Mouse (Mus musculus): ENCODE measurements around the gene Gm42878.
A peak's percentile ranks its signal among the peaks of the same experiment; 100 is the strongest.

Gm42878 gene

DNA sequence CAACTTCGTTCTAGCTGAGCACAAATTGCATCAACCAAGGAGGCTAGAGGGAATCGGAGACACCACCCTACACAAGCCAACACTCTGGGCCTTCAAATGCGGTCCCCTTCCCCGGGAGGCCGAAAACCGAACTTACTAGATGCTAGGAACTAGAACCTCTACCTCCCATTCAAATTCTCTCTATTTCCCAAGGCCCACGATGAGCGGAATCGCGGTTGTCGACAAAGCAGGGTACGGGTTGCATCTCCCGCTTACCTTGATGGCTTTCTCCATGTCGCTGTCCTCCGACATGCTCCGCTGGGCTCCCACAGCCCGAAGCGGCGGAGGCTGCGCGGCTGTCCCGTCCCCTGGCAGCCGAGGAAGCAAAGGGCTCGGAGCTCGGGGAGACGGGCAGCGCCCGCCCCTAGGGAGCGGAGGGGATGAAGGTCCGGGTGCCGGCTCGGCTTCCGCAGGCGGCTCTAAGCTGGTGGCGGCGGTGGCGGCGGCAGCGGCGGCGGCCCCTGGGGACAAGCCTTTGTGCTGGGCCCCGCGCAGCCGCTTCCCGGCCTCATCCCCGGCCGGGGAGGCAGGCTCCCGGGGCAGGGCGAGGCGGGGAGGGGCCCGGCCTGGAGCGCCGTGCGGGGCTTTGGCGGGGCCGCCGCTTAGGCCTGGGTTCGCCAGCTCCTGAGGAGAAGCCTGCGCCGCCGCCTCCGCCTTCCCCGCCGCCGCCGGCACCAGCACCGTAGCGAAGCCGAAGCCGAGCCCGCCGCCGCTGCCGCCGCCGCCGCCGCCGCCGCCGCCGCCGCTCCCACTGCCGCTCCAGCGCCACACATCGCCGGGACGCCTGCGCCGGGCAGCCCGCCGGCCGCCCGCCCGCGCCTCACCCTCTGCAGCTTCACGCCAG is at the start of gene Gm42878, which contains the start of gene Adam1a:
Gene Gm42878 (minus strand): TSS at position 573 of the 883 bp plus-strand sequence.
Gene Adam1a (minus strand): TSS at position 573 of the 883 bp plus-strand sequence.
- no peak for DNase-seq (ENCODE audit: low spot score)

DNA sequence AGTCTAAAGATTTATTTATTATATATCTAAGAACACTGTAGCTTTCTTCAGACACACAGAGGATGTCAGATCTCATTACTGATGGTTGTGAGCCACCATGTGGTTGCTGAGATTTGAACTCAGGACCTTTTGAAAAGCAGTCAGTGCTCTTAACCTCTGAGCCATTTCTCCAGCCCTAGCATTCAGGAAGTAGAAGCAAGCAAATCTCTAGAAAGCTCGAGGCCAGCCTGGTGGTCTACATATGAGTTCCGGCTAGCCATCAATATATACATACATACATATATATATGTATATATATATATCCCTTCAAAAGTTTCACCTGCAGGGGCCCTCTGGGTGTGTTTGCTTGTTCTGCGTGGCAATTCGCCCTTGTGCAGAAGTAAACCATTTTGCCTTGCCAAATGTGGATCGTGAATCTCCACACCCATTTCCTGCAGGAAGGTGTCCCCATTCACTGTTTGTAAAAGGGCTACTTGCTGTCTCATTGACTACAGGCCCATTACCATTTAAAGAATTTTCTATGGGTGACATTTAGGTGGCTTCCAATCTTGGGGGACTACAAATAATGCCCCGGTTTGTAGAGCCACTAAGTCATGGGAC is 49.5 kb upstream of the Gm42878 start:
- DNase-seq (ENCODE audit: low spot score) = no peak

DNA sequence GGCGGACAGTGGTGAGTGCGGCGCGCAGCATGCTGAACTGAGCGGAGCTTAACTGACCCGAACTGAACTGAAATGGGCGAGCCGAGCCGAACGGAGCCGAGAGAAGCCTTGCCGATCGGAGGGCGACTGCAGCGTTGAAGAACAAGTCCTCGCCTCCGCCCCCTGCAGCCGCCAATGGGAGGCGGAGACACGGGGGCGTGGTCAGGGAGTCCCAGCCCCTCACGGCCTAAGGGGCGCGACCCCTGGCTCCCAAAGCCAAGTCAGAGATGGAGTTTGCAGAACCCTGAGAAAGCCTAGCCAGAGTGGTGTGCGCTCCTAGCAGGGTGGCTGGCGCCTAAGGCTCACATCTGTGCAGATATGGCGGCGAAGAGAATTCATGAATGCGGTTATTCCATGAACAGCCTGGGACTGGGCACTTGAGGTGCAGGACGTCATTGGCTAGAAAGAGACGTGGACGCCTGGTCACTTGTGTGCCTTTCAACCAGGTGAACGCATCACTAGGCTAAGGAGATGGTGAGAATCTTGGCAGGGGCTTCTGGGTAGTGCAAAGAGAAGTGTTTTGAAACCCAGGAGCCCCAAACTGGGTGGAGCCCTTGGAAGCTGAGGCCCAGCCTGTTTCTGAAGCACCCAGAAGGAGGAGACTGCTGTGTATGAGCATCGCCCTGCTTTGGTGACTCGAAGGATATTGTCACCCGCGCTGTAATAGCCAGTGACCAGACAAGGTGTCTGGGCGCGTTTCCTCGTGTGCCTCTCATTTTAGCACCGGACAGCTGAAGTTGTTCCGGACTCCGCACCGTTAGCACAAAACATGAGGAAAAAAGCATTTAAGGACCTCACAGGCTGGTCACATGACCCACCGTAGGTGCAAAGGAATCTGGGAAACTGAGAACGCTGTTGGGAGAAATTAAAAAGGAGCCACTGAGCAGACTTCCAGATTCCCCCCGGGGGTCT is 48.4 kb upstream of the Gm42878 start, which contains the start of gene Aldh2:
Gene Aldh2 (minus strand): TSS at position 374 of the 951 bp plus-strand sequence.
- peak; percentile 81 for DNase-seq (ENCODE audit: low spot score)

DNA sequence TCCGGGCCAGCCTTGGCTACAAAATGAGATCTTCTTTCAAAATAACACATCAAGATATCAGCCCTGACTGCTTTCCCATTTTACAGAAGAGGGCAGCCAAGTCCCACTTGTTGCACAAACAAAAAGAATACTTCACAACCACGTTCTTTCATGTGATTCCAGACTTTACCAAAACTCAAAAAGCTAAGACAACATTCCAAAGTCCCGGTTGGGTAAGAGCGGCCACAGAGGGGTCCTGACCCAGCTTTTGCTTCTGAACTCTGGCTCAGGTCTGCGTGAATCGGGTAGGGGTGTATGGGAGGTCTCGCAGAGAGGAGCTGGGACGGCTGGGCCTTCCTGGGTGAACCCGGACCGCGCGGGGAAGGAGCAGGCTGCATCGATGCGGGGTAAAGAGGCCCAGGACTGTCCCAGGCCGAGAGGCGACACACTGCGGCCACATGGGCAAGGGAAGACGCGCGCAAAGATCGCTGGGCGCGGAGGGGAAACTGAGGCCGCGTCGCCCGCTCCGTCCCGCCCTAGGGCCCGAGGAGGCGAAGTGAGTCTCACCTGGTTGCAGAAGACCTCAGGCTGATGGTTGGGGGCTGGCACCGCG is 47.6 kb upstream of the Gm42878 start:
- DNase-seq (ENCODE audit: low spot score) = no peak

DNA sequence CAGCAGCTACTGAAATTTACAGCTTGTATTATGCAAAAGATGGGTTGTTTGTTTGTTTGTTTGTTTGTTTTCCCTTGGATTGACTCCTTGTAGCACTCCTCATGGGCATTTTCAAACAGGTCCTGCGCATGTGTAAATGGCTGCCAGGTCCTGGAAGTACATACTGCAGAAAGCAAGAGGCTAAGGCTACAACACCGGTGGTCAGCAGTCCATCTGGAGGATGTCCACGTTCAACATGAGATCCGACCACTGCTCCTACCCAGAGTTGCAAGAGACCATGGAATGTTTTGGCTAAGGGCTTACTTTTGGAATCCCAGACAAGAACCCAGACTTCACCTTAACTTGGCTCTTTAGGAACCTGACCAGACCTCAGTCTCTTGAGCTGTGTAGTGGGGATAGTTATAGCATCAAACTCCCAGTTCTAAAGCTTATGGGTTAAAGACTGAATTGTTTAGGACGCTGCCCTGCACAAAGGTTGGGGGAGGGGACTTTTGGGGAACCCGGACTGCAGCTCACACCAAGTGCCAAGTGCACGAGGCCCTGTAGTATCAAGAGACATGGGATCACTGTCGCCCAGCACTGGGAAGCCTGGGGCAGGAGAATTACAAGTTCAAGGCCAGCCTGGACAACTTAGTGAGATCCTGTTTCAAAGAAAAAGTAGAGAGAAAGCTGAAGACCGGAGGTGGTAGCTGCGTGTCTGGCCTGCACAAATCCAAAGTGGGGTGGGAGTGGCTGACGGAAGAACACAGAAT is 47.0 kb upstream of the Gm42878 start:
- DNase-seq (ENCODE audit: low spot score) = no peak

DNA sequence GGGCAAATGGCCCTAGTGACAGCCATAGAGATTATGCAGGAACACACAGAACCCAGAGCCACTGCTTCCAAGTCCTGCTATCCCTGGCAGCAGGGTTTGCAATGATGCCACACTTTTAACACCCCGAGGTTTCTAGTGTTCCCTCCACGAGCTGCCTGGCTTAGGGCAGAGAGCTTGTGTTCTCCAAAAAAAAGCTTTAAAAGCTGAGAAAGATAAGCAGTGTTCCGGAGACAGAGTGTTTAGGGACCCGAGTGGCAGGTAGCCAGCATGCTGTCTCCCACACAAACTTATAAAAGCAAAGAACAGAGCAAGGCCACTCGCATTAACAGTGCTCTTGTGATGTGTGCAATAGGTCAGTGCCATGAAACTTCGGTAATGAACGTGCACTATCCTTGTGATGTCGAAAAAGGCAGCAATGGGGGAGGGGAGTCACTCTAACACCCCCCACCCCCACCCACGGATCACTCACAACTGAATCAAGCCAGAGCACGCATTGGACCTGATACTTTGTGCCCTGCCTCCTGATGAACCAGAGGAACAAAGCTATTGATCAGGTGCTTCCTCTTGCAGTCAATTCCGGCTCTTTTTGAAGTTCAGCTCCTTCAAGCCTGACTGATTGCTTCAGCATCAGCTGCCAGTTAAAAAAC is 46.3 kb upstream of the Gm42878 start:
- DNase-seq (ENCODE audit: low spot score) = no peak

DNA sequence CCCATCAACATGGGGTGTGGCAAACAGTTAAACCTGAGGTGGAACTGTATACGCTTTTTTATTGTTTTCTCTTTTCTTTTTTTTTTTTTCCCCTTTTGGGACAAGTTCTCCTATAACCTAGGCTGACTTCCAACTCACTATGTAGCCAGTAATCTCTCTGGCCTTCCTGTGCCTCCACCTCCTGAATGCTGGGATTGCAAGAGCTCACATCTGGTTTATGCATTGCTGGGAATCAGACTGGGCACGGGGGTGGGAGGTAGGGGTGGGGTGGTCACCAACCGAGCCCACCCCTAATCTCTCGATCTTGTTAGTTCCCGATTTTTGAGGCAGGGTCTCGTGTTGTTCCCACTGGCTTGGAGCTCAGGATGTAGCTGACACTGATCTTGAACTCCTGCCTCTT is 44.6 kb upstream of the Gm42878 start:
- DNase-seq (ENCODE audit: low spot score) = no peak

DNA sequence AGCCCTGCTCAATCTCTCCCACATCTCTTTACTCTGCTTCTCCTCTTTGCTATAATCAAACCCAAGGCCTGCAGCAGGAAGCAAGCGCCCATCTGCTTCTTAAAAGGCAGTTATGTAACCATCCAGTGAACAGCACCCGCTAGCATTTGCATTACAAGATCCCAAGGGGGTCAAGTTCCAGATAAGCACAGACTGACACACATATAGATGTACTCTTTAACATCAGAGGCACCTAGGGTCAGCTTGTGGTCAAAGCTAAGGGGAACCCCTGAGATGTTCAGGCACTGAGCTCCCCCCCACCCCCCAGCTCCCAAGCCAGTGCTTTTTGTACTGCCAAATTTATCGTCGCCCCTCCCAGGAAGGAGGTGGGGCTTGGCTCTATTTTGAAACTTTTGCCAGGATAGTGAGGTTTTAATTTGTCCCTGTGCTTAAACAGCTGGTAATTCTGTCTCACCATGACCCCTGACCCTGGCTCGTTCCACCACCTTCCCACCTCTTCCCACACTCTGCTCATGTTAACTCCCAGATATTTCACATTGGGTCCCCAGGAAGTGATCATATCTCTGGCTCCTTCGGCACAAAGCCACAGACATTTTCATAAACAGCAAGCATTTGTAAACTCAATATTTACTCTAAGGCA is 41.2 kb upstream of the Gm42878 start:
- DNase-seq (ENCODE audit: low spot score) = peak; percentile 66

DNA sequence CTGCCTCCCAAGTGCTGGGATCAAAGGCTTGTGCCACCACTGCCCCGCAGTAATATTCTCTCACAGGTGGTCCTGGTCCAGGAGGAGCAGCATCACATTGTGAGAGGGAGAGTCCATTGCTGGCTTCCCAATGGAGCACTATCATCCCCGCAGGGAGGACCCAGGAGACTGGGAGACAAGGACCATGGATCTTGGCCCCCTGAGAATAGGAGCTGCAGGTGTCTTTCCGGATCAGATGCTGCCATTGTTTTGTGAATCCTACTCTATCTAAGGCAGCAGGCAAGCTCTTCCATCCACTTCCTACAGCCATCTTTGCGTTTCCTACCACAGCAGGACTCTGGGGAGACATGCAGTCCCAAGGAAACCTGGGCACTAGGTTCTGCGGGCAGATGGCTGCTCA is 40.4 kb upstream of the Gm42878 start:
- no peak for DNase-seq (ENCODE audit: low spot score)

DNA sequence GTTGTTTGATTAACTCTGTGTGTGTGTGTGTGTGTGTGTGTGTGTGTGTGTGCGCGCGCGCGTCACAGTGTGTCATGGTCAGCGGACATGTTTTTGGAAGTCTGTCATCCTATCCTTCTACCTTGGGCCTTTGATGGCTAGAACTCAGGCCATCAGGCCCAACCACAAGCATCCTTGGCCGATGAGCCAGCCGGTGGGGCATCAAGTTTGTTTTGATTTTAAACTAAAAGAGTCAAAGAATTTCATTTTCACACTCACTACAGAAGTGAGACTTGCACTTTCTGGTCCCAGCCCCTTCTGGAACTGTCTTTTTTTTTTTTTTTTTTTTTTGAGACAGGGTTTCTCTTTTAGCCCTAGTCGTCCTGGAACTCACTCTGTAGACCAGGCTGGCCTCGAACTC is 39.7 kb upstream of the Gm42878 start:
- DNase-seq (ENCODE audit: low spot score) = no peak

DNA sequence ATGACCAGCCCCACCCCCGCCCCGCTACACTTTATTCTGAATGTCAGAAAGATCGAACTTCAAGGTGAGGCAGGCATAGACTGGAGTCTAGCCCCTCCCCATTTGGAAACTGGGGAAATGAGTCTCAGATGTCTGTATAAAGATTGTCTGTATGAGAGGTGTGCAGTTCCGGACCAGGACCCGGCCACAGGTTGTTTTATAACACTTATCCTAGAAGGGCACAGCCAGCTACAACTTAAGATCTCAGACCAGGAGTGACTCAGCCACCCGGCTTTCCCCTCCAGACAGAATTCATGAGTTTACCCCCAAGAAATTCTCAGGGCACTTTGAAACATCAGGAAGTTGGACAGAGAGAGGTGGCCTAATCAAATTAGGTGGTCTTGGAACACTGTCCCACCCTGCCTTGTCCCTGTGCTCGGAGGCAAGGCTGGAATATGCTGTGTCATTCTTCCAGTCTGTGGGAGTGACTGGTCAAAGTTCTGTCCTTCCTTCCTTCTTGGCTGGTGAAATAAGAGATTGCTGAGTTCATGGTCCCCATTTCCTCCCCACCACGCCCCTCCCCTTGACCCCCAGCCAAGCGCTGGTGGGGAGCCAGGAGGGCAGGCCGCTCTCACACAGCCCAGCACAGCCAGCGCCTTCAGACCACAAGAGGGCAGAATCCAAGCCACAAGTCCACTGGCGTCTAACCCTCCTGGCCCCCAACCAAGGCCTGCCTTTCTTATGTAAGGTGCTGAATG is 38.7 kb upstream of the Gm42878 start:
- peak; percentile 83 for DNase-seq (ENCODE audit: low spot score)

DNA sequence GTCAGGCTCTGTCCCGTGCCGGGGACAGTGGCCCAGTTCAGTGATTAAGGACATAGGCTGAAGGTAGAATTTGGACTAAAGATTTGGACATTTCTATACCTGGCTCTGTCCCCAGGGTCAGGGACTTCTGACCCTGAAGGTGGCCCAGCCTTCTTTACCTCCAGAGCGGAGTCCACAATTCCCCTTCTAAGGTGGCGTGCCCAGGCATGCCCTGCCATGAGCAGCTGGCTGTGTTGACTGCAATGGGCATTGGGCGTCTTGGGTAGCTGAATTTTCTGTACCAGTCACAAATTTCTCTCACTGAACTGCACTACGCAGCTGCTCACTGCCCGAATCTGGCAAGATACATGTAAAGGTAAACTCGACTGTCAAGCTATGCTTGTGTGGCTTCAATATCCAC is 36.7 kb upstream of the Gm42878 start:
- DNase-seq (ENCODE audit: low spot score) = no peak

DNA sequence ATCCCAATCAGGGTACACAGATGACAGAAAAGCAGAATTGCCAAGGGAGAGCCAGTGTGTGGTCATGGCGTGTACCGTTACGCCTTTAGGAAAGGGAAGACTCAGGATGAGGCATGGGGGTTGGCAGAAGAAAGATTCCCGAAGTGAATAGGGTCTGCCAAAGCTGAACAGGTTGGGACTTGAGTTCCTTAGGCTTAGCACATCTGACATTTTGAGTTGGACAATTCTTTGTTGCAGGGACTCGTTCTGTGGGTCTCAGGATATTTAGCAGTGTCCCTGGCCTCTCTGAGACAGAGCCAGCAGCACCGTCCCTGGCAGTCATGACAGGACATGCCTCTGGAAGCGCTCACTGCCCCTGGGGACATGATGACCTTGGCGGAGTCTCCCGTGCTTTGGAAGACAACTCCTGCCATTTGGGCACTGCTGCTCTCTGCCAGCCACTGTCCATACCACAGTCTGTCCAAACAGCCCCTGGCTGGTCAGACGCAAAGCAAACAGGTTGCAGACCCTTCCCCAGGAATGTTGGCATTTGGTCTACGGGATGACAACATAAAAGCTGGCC is 31.7 kb upstream of the Gm42878 start:
- no peak for DNase-seq (ENCODE audit: low spot score)

DNA sequence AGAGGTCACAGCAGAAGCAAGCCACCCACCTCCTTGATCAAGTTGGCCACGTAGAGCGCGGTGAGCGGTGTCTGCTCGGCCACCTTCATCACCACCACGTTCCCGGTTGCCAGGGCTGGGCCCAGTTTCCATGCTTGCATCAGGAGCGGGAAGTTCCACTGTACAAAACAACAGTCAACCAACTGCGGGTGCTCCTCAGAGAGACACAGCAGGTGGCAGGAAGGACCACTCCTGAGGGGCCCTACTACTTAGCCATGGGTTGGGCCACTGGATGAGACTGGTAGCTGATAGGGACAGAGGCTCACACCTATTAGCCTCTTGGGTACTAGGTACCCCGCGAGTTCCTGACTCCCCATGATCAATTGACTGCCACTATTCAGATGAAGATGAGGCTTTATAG is 30.6 kb upstream of the Gm42878 start:
- no peak for DNase-seq (ENCODE audit: low spot score)

DNA sequence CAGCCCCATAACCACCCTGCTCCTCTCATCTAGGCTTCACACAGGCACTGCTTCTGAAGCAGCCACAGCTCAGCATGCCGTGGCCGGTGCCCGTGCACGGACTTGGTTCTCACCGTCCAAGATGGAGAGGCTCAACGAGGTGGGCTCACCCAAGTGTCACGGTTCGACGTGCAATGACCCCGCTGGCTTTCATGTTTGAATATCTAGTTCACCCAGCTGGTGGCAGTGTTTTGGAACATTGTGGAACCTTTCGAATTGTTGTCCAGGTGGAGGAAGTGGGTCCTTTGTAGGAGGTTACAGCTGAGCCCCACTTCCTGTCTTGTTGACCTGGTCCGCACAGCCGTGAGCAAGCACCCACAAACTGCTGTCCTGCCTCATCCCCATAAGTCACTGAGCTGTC is 28.9 kb upstream of the Gm42878 start:
- no peak for DNase-seq (ENCODE audit: low spot score)

DNA sequence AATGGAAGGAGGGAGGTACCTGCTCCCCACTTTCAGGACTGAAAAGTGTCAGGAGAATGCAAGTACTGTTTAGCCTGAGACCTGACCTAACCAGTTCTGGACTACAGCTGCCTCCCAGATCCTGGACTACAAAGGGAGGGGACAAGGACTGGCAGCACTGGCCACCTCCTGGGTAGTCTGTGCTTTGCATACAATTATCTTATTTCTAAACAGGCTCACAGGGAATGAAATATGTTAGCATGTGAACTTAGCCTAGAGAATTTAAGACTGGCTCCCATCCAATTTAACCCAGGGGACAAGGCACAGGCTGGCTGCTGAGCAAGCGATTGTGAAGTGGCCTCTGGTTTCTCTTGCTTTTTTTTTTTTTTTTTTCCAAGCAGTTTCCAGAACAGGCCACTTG is 25.5 kb upstream of the Gm42878 start:
- no peak for DNase-seq (ENCODE audit: low spot score)

DNA sequence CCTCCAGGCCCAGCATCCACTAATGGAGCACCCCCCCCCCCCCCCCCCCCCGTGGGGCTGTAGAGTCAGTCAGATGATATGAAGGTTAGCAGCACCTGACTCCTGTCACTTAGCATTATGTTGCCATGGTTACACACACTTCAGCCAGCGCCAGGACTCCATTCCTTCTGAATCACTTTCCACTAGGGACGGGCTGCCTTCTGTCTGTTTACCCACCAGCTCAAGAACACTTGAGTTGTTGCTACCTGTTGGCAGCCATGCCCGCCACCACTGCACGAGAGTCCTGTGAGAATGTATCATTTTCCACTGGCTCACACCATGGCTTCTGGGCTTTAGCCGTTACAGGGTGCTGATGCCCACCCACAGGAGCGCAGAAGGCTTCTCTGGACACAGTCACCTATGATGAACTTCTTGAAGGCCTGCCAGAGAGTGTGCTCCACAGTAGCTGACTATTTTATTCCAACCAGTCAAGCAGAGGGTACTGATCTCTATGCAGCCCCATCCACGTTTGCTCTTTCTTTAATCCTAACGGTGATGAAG is 24.7 kb upstream of the Gm42878 start:
- DNase-seq (ENCODE audit: low spot score) = no peak

DNA sequence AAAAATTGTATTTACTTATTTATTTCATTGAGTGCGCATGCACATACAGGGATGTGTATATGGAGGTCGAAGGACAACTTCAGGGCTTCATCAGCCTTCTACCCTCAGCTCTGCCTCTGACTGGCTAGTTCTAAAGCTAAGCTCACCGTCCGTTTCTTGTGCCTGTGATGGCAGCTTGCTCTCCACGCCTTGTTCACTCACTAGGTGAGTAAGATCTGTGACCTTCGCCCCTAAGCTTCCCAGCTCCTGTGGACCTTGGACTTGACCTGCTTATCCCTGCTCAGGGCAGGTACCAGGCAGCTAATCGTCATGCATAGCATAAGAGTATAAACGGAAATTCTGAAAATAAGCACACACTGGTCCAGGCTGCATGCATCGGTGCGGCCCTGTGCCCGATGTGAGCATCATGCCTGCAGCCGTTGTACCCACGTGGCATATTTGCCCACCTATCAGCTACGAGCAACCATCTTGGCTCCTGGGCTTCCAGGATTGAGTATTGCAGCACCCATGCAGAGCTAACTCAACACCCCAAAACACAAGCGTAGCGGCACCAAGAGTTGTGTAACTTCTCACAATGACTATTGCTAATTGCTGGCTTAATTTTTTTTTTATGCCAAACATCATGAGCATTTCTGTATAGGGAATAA is 20.9 kb upstream of the Gm42878 start:
- no peak for DNase-seq (ENCODE audit: low spot score)
